Mouse (Mus musculus): ENCODE data around the gene Ubtf.
"Not testable (repeated sequence)": the region's sequence is repeated elsewhere in the genome, so short reads cannot be mapped to it uniquely, and the experiment has no call there.

The Ubtf gene

GRCm38 (mm10) chr11:102293971-102294370 is 25.6 kb downstream of the Ubtf start:
- DNase-seq: no peak

DNA sequence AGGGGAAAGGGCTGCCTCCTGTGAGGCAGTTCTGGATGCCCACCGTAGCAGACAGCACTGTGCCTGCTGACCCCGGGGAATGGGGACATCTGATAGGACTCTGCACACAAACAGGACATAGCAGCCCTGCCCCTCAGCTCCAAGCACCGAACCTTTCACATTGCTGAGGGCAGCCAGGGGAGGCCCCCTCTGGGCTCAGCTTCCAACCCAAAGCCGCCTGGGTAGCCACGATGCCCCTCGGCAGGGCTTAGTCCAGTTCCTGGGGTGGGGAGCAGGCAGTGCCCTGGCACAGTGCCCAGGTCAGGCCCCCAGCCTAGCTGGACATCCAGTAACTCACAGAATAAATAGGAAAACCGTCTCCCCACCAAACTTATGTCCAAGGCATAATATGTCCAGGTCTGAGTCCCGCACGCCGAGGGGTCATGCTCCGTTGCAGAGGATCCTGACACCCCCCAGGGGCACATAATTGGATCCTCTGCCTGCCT is 28.4 kb downstream of the Ubtf start:
- DNase-seq: no peak

- DNase-seq: no peak
Measured at GRCm38 (mm10) chr11:102290141-102290540, 29.4 kb downstream of the Ubtf start.

DNA sequence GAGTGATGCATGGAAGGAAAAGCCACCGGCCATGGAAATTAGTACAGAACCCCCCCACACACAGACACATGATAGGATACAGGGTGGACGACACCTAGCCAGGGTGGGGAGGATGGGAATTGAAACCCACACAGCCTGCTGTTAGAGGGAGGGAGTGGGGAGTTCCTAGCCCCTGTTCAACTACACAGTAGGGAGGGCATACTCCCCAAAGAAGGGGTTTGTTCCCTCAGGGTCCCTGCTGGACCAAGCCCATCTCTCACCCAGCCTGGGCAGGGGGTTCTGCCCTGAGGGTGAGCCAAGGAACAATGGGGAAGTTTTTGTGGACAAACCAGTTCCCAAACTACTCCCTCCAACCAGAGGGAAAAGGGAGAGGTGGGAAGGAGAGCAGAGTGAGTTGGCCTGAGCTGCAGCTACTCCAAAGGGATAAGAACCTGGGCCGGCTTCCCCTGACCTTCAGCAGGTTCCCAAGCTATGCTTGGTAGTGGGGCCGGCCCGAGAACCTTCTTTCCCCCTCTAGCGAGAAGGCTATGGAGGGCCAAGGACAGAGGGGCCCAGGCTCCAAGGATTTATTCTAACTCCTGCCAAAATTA is 29.9 kb downstream of the Ubtf start:
- no peak for DNase-seq

DNA sequence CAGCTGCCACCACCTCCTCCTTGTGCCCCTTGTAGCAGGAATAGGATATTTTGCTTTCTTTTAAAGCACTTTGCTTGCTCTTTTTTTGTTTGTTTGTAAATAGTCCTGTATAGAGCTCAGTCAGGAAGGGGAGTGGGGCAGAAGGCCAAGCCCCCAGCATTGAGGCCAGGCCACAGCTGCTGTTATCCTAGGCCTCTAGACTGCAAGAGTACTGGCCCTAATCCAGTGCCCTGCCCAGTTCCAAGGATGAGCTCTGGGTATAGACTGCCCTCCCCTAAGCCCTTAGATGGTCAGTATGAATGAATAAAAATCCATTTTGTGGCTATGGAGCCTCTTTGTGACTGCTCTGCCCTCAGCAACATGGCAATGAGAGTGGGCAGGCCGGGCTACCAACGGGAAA is 30.6 kb downstream of the Ubtf start:
- DNase-seq: no peak

DNA sequence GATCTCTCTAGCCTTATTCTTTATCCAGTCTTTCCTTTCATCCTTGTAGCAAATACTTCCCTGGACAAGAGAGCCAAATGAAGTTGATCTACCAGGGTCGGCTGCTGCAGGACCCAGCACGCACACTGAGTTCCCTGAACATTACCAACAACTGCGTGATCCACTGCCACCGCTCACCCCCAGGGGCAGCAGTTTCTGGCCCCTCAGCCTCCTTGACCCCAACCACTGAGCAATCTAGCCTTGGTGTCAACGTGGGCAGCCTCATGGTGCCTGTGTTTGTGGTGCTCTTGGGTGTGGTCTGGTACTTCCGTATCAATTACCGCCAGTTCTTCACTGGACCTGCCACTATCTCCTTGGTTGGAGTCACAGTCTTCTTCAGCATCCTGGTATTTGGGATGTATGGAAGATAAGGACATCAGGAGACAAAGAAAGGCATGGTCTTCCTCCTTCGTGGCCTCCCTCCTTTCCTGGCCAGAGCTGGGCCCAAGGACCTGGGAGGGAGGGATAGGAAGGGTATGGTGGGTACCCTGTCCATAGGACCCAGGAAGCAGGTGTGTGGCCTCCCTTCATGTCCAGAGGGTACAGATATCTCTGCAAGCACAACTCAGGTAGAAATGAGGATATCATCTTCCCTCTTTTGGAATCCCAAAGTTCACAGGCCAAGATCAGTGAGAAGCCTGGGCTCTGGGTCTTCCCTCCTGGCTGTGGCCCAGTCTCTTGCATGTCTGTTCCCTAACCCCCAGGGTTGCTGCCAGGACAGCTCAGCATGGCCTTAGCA is 31.3 kb downstream of the Ubtf start:
- no peak for DNase-seq

DNA sequence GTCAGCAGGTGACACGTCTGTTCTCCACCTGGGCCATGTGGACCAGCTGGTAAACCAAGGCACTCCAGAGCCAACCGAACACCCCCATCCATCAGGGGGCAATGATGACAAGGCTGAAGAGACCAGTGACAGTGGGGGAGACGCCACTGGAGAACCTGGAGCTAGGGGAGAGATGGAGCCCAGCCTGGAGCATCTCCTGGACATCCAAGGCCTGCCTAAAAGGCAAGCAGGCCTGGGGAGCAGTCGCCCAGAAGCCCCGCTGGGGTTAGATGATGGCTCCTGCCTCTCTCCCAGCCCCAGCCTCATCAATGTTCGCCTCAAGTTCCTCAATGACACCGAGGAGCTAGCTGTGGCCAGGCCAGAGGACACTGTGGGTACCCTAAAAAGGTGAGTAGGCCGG is 32.1 kb downstream of the Ubtf start:
- DNase-seq: no peak

DNA sequence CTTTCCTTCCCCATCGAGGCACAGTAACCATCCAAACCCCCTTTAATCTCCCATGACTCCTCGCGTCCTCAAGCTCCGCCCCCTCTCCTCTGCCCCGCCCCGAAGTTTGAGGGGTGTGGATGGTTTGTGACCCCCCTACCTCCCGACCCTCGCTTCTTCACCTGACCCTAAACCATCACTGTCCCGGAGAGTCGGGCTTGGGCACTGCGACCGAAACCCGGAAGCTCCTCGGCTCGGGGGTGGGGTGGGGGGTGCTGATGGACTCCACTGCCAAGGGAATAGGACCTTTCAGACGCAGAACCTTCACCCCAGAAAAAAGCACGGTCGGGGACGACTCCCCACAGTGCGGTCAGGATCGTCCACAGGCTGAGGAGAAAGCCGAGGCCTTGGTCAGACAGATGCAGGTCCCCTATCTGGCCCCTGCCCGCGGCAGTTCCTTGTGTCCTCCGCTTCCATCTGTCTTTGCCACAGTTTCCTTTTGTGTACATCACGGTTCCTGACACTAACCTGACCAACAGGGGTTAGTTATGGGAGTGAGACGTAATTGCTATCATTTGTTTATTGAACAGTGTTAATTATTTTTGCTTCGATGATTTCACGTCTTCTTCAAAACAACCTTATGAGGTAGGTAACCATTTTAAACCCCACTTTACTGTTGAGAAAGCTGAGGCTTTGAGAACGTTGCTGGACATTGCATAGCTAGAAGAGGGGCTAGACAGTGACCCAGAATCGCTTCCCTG is 34.3 kb downstream of the Ubtf start:
- DNase-seq: no peak

DNA sequence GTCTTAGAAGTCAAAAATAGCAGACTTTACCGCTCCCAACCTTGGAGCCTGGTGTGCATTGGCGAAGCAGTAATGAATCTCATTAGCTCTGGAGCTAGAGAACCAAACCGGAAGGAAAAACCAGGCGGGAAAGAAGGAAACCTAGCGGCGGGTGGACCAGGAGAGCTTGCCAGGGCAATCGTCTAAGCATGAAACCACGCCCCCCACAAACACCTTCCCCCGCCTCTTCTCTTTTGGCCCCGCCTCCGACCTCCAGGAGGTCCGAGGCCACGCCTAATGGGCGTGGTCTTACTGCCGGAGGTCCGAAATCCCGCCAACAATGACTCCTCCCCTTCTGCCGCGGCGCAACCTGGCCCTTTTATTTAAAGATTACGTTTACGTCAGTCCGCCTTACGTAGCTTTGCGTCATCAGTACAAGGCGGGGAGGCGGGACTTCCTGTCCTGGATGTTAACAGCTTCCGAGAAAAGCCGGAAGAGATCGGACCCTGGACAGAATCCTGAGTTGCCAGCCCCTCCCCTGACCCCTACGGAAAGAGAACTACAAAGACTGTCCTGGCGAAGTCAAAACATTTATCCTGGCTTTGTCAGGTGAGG is 34.9 kb downstream of the Ubtf start, which contains the start of gene Tmub2:
Gene Tmub2 (plus strand): TSS at position 431 of the 594 bp plus-strand sequence.
- peak; percentile 96 to 97 for DNase-seq

DNA sequence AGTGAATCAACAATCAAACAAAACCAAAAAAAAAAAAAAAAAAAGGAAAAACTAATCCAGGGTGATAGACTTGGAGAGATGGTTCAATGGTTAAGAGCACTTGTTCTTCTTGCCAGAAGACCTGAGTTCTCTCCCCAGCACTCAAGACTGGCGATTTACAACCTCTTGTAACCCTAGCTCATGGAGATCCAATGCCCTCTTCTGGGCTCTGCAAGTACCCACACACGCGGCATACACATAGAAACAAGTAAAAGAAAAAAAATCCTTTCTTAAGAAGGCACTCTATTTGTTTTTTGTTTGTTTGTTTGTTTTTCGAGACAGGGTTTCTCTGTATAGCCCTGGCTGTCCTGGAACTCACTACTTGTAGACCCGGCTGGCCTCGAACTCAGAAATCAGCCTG is 35.6 kb downstream of the Ubtf start:
- DNase-seq: no peak

GRCm38 (mm10) chr11:102280267-102280666 is 39.3 kb downstream of the Ubtf start:
- not testable (repeated sequence) for DNase-seq

- DNase-seq: no peak
Measured at GRCm38 (mm10) chr11:102279595-102279994, 39.9 kb downstream of the Ubtf start.

DNA sequence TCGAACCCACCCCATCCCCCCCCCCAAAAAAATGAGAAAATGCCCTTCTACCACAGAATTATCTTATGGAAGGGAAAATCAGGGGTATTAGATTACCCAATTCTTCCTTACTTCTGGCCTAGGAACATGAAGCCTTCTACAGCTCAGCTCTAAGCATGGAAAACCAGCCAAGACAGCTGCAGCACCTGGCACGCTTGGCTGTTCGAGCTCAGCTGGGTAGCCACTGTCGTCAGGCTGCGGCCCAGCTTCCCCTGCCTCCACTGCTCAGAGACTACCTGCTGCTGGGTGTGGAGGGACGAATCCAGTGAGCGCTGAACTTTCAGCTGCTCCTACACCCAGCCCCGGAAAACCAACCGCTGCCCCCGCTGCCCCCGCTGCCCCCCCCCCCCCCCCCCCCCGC is 41.8 kb downstream of the Ubtf start:
- DNase-seq: no peak

- no peak for DNase-seq
Measured at GRCm38 (mm10) chr11:102276411-102276915, 43.1 kb downstream of the Ubtf start.

DNA sequence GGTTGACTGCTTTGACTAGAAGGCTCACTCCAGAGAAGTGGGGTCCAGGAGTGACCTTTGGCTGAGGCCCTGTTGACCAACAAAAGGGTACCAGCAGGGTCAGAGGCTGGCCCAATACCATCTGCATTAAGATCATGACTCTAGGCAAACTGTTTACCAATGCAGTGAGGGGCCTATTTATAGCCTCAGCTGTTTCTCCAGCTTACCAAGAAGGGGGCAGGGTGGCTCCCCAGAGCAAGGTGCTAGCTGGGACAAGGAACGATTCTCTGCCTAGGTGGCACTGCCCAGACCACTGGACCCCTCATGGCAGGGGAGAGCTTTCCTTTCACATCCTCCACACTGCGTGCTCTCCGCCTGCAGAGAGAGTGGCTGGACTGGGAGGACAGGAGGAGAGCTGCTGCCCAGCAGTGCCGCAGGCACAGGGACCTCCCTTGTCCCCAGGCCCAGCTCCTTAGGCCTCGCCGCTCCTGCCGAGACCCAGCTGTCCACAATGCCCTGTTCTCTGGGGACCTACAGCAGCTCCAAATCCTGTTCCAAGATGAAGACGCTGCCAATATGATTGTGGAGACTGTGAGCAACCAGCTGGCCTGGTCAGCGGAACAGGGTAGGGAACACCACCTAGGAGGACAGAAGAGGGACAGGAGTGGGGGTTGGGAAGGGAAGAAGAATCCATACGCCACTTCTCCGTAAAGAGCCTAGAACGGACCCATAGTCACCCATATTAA is 50.9 kb downstream of the Ubtf start, which contains the start of gene Asb16:
Gene Asb16 (plus strand): TSS at position 224 of the 725 bp plus-strand sequence.
- DNase-seq: no peak

- peak; percentile 45 to 51 for DNase-seq
Measured at GRCm38 (mm10) chr11:102267480-102267879, 52.1 kb downstream of the Ubtf start.

- no peak for DNase-seq
Measured at GRCm38 (mm10) chr11:102266631-102267355, 52.7 kb downstream of the Ubtf start.

- no peak for DNase-seq
Measured at GRCm38 (mm10) chr11:102265816-102266215, 53.7 kb downstream of the Ubtf start.

- no peak for DNase-seq
Measured at GRCm38 (mm10) chr11:102263211-102263610, 56.3 kb downstream of the Ubtf start.

DNA sequence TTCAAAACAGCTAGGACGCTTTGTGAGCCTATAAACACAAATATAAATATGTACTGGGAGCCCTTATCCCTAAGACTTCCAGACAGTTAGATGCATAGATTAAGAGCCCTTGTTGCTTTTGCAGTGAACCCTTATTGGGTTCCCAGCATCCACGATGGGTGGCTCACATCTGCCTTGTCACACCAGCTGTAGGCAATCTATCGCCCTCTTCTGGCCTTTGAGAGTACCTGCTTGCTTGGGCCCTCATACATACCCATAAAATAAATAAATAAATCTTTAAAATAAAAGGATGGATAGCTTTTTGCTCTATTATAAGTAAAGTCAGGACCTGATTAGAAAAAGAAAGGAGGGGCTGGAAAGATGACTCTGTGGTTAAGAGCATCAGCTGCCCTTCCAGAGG is 61.0 kb downstream of the Ubtf start:
- DNase-seq: no peak

GRCm38 (mm10) chr11:102258095-102258494 is 61.4 kb downstream of the Ubtf start:
- no peak for DNase-seq

DNA sequence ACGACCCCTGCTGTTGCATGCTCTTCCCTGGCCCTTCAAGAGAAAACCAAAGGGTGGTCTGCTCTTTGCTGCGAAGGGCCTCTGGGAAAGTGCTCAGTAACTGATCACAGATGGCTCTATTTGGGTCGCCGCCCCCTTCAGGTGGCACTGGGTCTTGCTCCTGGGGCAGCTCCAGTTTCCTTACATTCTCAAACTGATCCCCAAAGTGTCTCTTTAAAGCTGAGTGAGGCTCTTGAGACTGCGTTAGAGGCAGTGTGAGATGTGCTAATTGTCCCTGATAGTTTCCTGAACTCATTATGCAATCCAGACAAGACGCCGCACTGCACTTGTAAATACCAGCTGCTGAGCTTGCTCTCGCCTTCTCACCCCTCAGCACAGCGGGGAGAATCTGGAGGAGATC is 62.0 kb downstream of the Ubtf start:
- DNase-seq: peak; percentile 28 to 40

Data from B cell, adult 2 months (primary cell).